Mouse (Mus musculus): ENCODE measurements around the gene 2310057J18Rik. TPM values are rescaled to one million over a fixed set of nuclear protein-coding genes. Genes with fewer than 3 reads are reported as not detected.

The 2310057J18Rik gene
- not detected in 2 replicates for polyA plus RNA-seq (2012; rRNA removed; ENCODE audit: low replicate concordance)

GRCm38 (mm10) chr10:28986203-28986602 lies at the start of gene 2310057J18Rik:
TSS of gene 2310057J18Rik (minus strand) at chr10:28986303.

Other genes starting within 250 kb of the 2310057J18Rik start
- 0.08 TPM in 1 of 2 replicates, not detected in the other for gene Soga3, start 157.5 kb upstream of the 2310057J18Rik start, polyA plus RNA-seq (2012; rRNA removed; ENCODE audit: low replicate concordance)
- not detected in 2 replicates for gene Gm49353, start 212.7 kb upstream of the 2310057J18Rik start, polyA plus RNA-seq (2012; rRNA removed; ENCODE audit: low replicate concordance)
- gene 9330159F19Rik, start 225.3 kb upstream of the 2310057J18Rik start, polyA plus RNA-seq (2012; rRNA removed; ENCODE audit: low replicate concordance) = 1.1 and 1.6 TPM in 2 replicates

Data from subcutaneous adipose tissue, adult 2 months (tissue).